Mouse (Mus musculus): ENCODE results near the gene Tmc7.

GRCm38 (mm10) chr7:118486917-118487316, 97.6 kb downstream of the Tmc7 start:
- TF ChIP-seq EP300 (IDR thresholded peaks at IDR 0.05; ENCODE audit: low read depth) (no peak), CTCF (IDR thresholded peaks at IDR 0.05; ENCODE audit: low read depth) (no peak)
